Mouse (Mus musculus) pancreas, adult 10 weeks (tissue): ENCODE results near the gene 9230112D13Rik. TPM values are rescaled to one million over a fixed set of nuclear protein-coding genes. Genes with fewer than 3 reads are reported as not detected.

Experiments used
- polyA plus RNA-seq: library from polyadenylated mRNA; stranded (reverse); fragments of 350-450 nt; fragmentation: Illumina TruSeq; extraction: RNeasy Lipid Tissue Mini Kit (QIAGEN cat#74804); gene quantifications from one replicate; pipeline ENCODE4 v1.2.3, GENCODE M21; 2015; ENCODE audit warnings: low read depth, low replicate concordance; ENCODE audit not compliant: insufficient read depth

The 9230112D13Rik gene
- polyA plus RNA-seq: not detected

GRCm38 (mm10) chr14:34522701-34523100, at the start of gene 9230112D13Rik:
TSS of gene 9230112D13Rik (minus strand) at chr14:34522801.

GRCm38 (mm10) chr14:34503325-34503647, 19.3 kb downstream of the 9230112D13Rik start, which contains the start of gene Bmpr1a:
TSS of gene Bmpr1a (minus strand) at chr14:34503341.

Other genes with a start within 250 kb of the 9230112D13Rik start
- 1.7 TPM for gene Shld2, start 212.3 kb downstream of the 9230112D13Rik start, polyA plus RNA-seq
- gene Glud1, start 212.1 kb downstream of the 9230112D13Rik start, polyA plus RNA-seq: 29.8 TPM
- 3.0 TPM for gene Fam25c, start 167.4 kb downstream of the 9230112D13Rik start, polyA plus RNA-seq
- 19.0 TPM for gene Sncg, start 148.0 kb downstream of the 9230112D13Rik start, polyA plus RNA-seq
- gene Mmrn2, start 147.3 kb downstream of the 9230112D13Rik start, polyA plus RNA-seq: 17.0 TPM
- 5.8 TPM for gene Bmpr1a, start 19.5 kb downstream of the 9230112D13Rik start, polyA plus RNA-seq
- gene Ldb3, start 65.9 kb upstream of the 9230112D13Rik start, polyA plus RNA-seq: 1.1 TPM
- gene Opn4, start 77.3 kb upstream of the 9230112D13Rik start, polyA plus RNA-seq: not detected
- 9.8 TPM for gene Wapl, start 151.1 kb upstream of the 9230112D13Rik start, polyA plus RNA-seq